ENCODE assay signal across 9 mouse cellular contexts in genomic region chr8:48553791-48554288, GRCm38 (mm10).
A peak's percentile ranks its signal among the peaks of the same experiment; 100 is the strongest.
DNase-seq lines count a peak whose midpoint lies in the region; ATAC-seq and TF ChIP-seq lines count a peak whose summit lies in the region.
"Had no signal": no experiment of that assay in that cellular context is flagged by ENCODE, and none has a peak within 500 bp of the region (broad histone marks: within the 10 kb centered on the region; RNA-seq: fewer than 3 reads in every experiment).

No protein-coding gene starts in this region.

- peak overlapping the region; percentile 98 for H3K4me2 ChIP-seq in lung, embryonic 15.5 days
- peak overlapping the region; percentile 82 for H3K4me2 ChIP-seq in forebrain, embryonic 16.5 days (ENCODE audit: low read length)
- H3K4me2 ChIP-seq in liver, embryonic 11.5 days, result peak overlapping the region; percentile 72
- H3K4me2 ChIP-seq in stomach, postnatal 0 days (replicated peaks; ENCODE audit: low read depth), result peak overlapping the region; percentile 92

- H3K27ac ChIP-seq in lung, embryonic 15.5 days, result no peak overlapping the region
- H3K27ac ChIP-seq in forebrain, embryonic 16.5 days (ENCODE audit: low read length), result peak overlapping the region; percentile 62
- no peak overlapping the region for H3K27ac ChIP-seq in liver, embryonic 11.5 days (ENCODE audit: low read depth, low read length)
- no peak overlapping the region for H3K27ac ChIP-seq in stomach, postnatal 0 days (replicated peaks)

- no peaks in the 10 kb centered on the region for H3K9me3 ChIP-seq in lung, embryonic 15.5 days
- no peaks in the 10 kb centered on the region for H3K9me3 ChIP-seq in forebrain, embryonic 16.5 days (ENCODE audit: control insufficient read depth, low read length)
- no peaks in the 10 kb centered on the region for H3K9me3 ChIP-seq in liver, embryonic 11.5 days (ENCODE audit: control insufficient read depth, low read length)
- no peaks in the 10 kb centered on the region for H3K9me3 ChIP-seq in stomach, postnatal 0 days (ENCODE audit: control insufficient read depth, low read length)

- no peak for DNase-seq in lung, postnatal 14 days
- DNase-seq in liver, embryonic 11.5 days (ENCODE audit: low spot score), result no peak
- no peak for DNase-seq in stomach, postnatal 0 days (ENCODE audit: low spot score)
- no peak for DNase-seq in thymus, postnatal 10 days (ENCODE audit: low spot score in 2 of 2)
- no peak for DNase-seq in spleen, postnatal 4 days (ENCODE audit: low spot score in 2 of 2)
- DNase-seq: right cerebral cortex, postnatal 25 days had no signal

- ATAC-seq in lung, embryonic 15.5 days (ENCODE audit: borderline replicate concordance, extremely low read depth, low FRiP score, low TSS enrichment), result no peak
- no peak for ATAC-seq in forebrain, embryonic 16.5 days
- no peak for ATAC-seq in liver, embryonic 11.5 days (replicated peaks; ENCODE audit: low FRiP score)
- ATAC-seq in stomach, postnatal 0 days (ENCODE audit: low FRiP score, low TSS enrichment), result no peak
- no peak for ATAC-seq in erythroid progenitor cell, adult 5-6 weeks (replicated peaks; ENCODE audit: low FRiP score, poor library complexity, severe bottlenecking)

- H3K4me3 ChIP-seq in lung, embryonic 15.5 days, result peak overlapping the region; percentile 70
- H3K4me3 ChIP-seq in forebrain, embryonic 16.5 days (replicated peaks; ENCODE audit: low read length), result peak overlapping the region; percentile 83
- peak overlapping the region; percentile 67 for H3K4me3 ChIP-seq in liver, embryonic 11.5 days (ENCODE audit: low read depth, low read length)
- H3K4me3 ChIP-seq in stomach, postnatal 0 days (ENCODE audit: low read depth, low read length), result peak overlapping the region; percentile 73

- H3K9ac ChIP-seq in lung, embryonic 15.5 days, result peak overlapping the region; percentile 11; the same call in 1 of the 2 replicates
- H3K9ac ChIP-seq in forebrain, embryonic 16.5 days (replicated peaks; ENCODE audit: low read depth, low read length), result peak overlapping the region; percentile 85
- peak overlapping the region; percentile 17 for H3K9ac ChIP-seq in liver, embryonic 11.5 days (ENCODE audit: low read depth, low read length)
- no peak overlapping the region for H3K9ac ChIP-seq in stomach, postnatal 0 days (ENCODE audit: low read length)

- H3K4me1 ChIP-seq in lung, embryonic 15.5 days, result 0 out of 2 replicates have a peak, but pooled peaks cover 2% of the 10 kb centered on the region
- H3K4me1 ChIP-seq in forebrain, embryonic 16.5 days (replicated peaks; ENCODE audit: control insufficient read depth, insufficient read depth, low read length), result peaks cover 6% of the 10 kb centered on the region
- no peaks in the 10 kb centered on the region; the same call in 1 of the 2 replicates for H3K4me1 ChIP-seq in liver, embryonic 11.5 days (replicated peaks; ENCODE audit: control insufficient read depth, insufficient read depth, low read length)
- no peaks in the 10 kb centered on the region for H3K4me1 ChIP-seq in stomach, postnatal 0 days (replicated peaks; ENCODE audit: control insufficient read depth, insufficient read depth)

- peaks cover 23% of the 10 kb centered on the region for H3K27me3 ChIP-seq in lung, embryonic 15.5 days
- no peaks in the 10 kb centered on the region for H3K27me3 ChIP-seq in forebrain, embryonic 16.5 days (replicated peaks; ENCODE audit: control insufficient read depth, insufficient read depth, low read length)
- peaks cover 25% of the 10 kb centered on the region for H3K27me3 ChIP-seq in liver, embryonic 11.5 days (replicated peaks; ENCODE audit: control insufficient read depth, insufficient read depth, low read length)
- H3K27me3 ChIP-seq in stomach, postnatal 0 days (ENCODE audit: control insufficient read depth, insufficient read depth, low read length), result no peaks in the 10 kb centered on the region

- H3K36me3 ChIP-seq in lung, embryonic 15.5 days, result no peaks in the 10 kb centered on the region
- H3K36me3 ChIP-seq in forebrain, embryonic 16.5 days (ENCODE audit: control insufficient read depth, insufficient read depth), result no peaks in the 10 kb centered on the region
- H3K36me3 ChIP-seq in liver, embryonic 11.5 days (ENCODE audit: control insufficient read depth, insufficient read depth, low read length), result no peaks in the 10 kb centered on the region
- no peaks in the 10 kb centered on the region for H3K36me3 ChIP-seq in stomach, postnatal 0 days (ENCODE audit: control insufficient read depth, insufficient read depth, low read length)

- no peak for TF ChIP-seq CTCF in stomach, postnatal 0 days (IDR thresholded peaks at IDR 0.05; ENCODE audit: low read depth)

- TF ChIP-seq EP300 in stomach, postnatal 0 days (optimal IDR thresholded peaks at IDR 0.05), result no peak

- 3% methylated on average over 9 of the region's 9 CpGs for WGBS in lung, embryonic 15.5 days
- WGBS in forebrain, embryonic 16.5 days, result under 1% methylated on average over 9 of the region's 9 CpGs
- 4% methylated on average over 9 of the region's 9 CpGs for WGBS in liver, embryonic 11.5 days
- WGBS in stomach, postnatal 0 days, result 16% methylated on average over 9 of the region's 9 CpGs
